Mouse (Mus musculus) MEL (cell line): ENCODE measurements at regions not wholly inside any gene's neighbourhood (a gene's known extent, or its start where the extent isn't known, plus 50 kb on each side); places are given as distances from the start of the nearest gene placed in this dataset.

Experiments
- DNase-seq: peaks from one replicate; pipeline ENCODE4 v3.0.0; 2011; ENCODE audit warnings: low read depth, low spot score
- H3K27ac ChIP-seq: 2 replicates; pipeline ENCODE4 v1.5.1; 2012; ENCODE audit warnings: low read depth, mild to moderate bottlenecking, control low read depth, low read length, moderate library complexity; ENCODE audit not compliant: control insufficient read depth
- H3K27me3 ChIP-seq, 2 experiments: fragments of 150-350 bp in 1 of 2; sonication (generic) in 1 of 2; 2 replicates each; pipeline ENCODE4 v1.6.1; 2012; ENCODE audit warnings: low read length in 2 of 2, mild to moderate bottlenecking in 2 of 2, improper control_type of control experiment in 1 of 2, moderate library complexity in 1 of 2; ENCODE audit not compliant: insufficient read depth in 2 of 2, control insufficient read depth in 1 of 2
- H3K36me3 ChIP-seq, 2 experiments: 2 replicates each; pipeline ENCODE4 v1.6.1; 2012 to 2014; ENCODE audit warnings: low read length in 2 of 2, improper control_type of control experiment in 1 of 2, inconsistent platforms in 1 of 2, mild to moderate bottlenecking in 1 of 2; ENCODE audit not compliant: insufficient read depth in 2 of 2, control insufficient read depth in 1 of 2
- H3K4me1 ChIP-seq, 2 experiments: fragments of 150-350 bp in 1 of 2; sonication (generic) in 1 of 2; 2 replicates each; pipeline ENCODE4 v1.6.1; 2012; ENCODE audit warnings: low read length in 2 of 2, improper control_type of control experiment in 1 of 2, mild to moderate bottlenecking in 1 of 2; ENCODE audit not compliant: insufficient read depth in 2 of 2, control insufficient read depth in 1 of 2
- H3K4me3 ChIP-seq, 2 experiments: fragments of 150-350 bp in 1 of 2; sonication (generic) in 1 of 2; 2 replicates each; pipeline ENCODE4 v1.5.1; 2012; ENCODE audit warnings: low read depth in 2 of 2, low read length in 2 of 2, mild to moderate bottlenecking in 2 of 2, moderate library complexity in 2 of 2, control low read depth in 1 of 2, improper control_type of control experiment in 1 of 2; ENCODE audit not compliant: control insufficient read depth in 1 of 2, insufficient read depth in 1 of 2
- H3K79me2 ChIP-seq: 2 replicates; pipeline ENCODE4 v1.6.1; 2012; ENCODE audit warnings: mild to moderate bottlenecking, low read length, moderate library complexity; ENCODE audit not compliant: control insufficient read depth, poor library complexity, insufficient read depth
- H3K9ac ChIP-seq: 2 replicates; pipeline ENCODE4 v1.6.1; 2012; ENCODE audit warnings: low read depth, mild to moderate bottlenecking, control low read depth, low read length, moderate library complexity; ENCODE audit not compliant: control insufficient read depth, poor library complexity, severe bottlenecking
- H3K9me3 ChIP-seq: fragments of 150-350 bp; sonication (generic); replicated peaks from 2 replicates; pipeline ENCODE4 v1.6.1; 2012; ENCODE audit warnings: mild to moderate bottlenecking, low read length, improper control_type of control experiment, moderate library complexity; ENCODE audit not compliant: insufficient read depth
- BHLHE40 ChIP-seq: IDR thresholded peaks from 2 replicates; pipeline ENCODE4 v1.6.1; 2012; ENCODE audit warnings: low read depth, mild to moderate bottlenecking, inconsistent platforms, low read length, improper control_type of control experiment, borderline replicate concordance
- CHD1 ChIP-seq: IDR thresholded peaks from 2 replicates; pipeline ENCODE4 v1.6.1; 2012; ENCODE audit warnings: low read depth, mild to moderate bottlenecking, inconsistent platforms, low read length, improper control_type of control experiment
- CTCF ChIP-seq, 3 experiments: IDR thresholded peaks in 2 of 3; conservative IDR thresholded peaks in 1 of 3; 2 replicates each; pipeline ENCODE4 v1.5.1; 2011 to 2012; ENCODE audit warnings: low read length in 3 of 3, low read depth in 2 of 3, mild to moderate bottlenecking in 2 of 3, improper control_type of control experiment in 1 of 3, inconsistent platforms in 1 of 3, mixed read lengths in 1 of 3, moderate library complexity in 1 of 3; ENCODE audit not compliant: control insufficient read depth in 1 of 3, insufficient read depth in 1 of 3, poor library complexity in 1 of 3, severe bottlenecking in 1 of 3
- E2F4 ChIP-seq: IDR thresholded peaks from 2 replicates; pipeline ENCODE4 v1.6.1; 2011; ENCODE audit warnings: low read depth, low read length, improper control_type of control experiment, borderline replicate concordance
- ELF1 ChIP-seq: IDR thresholded peaks from 2 replicates; pipeline ENCODE4 v1.6.1; 2014; ENCODE audit warnings: low read depth, mild to moderate bottlenecking, inconsistent platforms, low read length, improper control_type of control experiment, moderate library complexity
- EP300 ChIP-seq, 2 experiments: IDR thresholded peaks; 2 replicates each; pipeline ENCODE4 v1.6.1; 2011; ENCODE audit warnings: improper control_type of control experiment in 2 of 2, low read length in 2 of 2, low read depth in 1 of 2, mild to moderate bottlenecking in 1 of 2
- GABPA ChIP-seq: IDR thresholded peaks from 2 replicates; pipeline ENCODE4 v1.6.1; 2012; ENCODE audit warnings: low read depth, mild to moderate bottlenecking, inconsistent platforms, low read length, improper control_type of control experiment, moderate library complexity
- GATA1 ChIP-seq: IDR thresholded peaks from 2 replicates; pipeline ENCODE4 v1.6.1; 2011; ENCODE audit warnings: low read depth, low read length, improper control_type of control experiment
- HCFC1 ChIP-seq: IDR thresholded peaks from 2 replicates; pipeline ENCODE4 v1.6.1; 2012; ENCODE audit warnings: low read depth, mild to moderate bottlenecking, inconsistent platforms, low read length, improper control_type of control experiment, moderate library complexity
- KAT2A ChIP-seq: conservative IDR thresholded peaks from 2 replicates; pipeline ENCODE4 v1.6.1; 2012; ENCODE audit warnings: low read depth, low read length, improper control_type of control experiment, inconsistent platforms
- MAFK ChIP-seq: IDR thresholded peaks from 2 replicates; pipeline ENCODE4 v1.6.1; 2011; ENCODE audit warnings: low read depth, mild to moderate bottlenecking, low read length, improper control_type of control experiment, borderline replicate concordance
- MAX ChIP-seq: IDR thresholded peaks from 2 replicates; pipeline ENCODE4 v1.6.1; 2011; ENCODE audit warnings: low read length, improper control_type of control experiment
- MEF2A ChIP-seq: IDR thresholded peaks from 2 replicates; pipeline ENCODE4 v1.6.1; 2014; ENCODE audit warnings: low read depth, mild to moderate bottlenecking, inconsistent platforms, low read length, improper control_type of control experiment; ENCODE audit not compliant: poor library complexity, insufficient replicate concordance, severe bottlenecking; ENCODE audit errors: extremely low read depth
- MYC ChIP-seq: IDR thresholded peaks from 2 replicates; pipeline ENCODE4 v1.6.1; 2011; ENCODE audit warnings: low read depth, mild to moderate bottlenecking, low read length, improper control_type of control experiment, moderate library complexity
- NELFE ChIP-seq: IDR thresholded peaks from 2 replicates; pipeline ENCODE4 v1.6.1; 2011; ENCODE audit warnings: low read depth, low read length, improper control_type of control experiment
- NRF1 ChIP-seq: IDR thresholded peaks from 2 replicates; pipeline ENCODE4 v1.6.1; 2014; ENCODE audit warnings: low read depth, mild to moderate bottlenecking, inconsistent platforms, low read length, improper control_type of control experiment, moderate library complexity; ENCODE audit not compliant: poor library complexity, insufficient read depth, severe bottlenecking
- POLR2A ChIP-seq, 2 experiments: IDR thresholded peaks; 2 replicates each; pipeline ENCODE4 v1.6.1; 2011 to 2012; ENCODE audit warnings: low read length in 2 of 2, mild to moderate bottlenecking in 2 of 2, control low read depth in 1 of 2, improper control_type of control experiment in 1 of 2, low read depth in 1 of 2, moderate library complexity in 1 of 2; ENCODE audit not compliant: control insufficient read depth in 1 of 2, insufficient read depth in 1 of 2, poor library complexity in 1 of 2
- POLR2AphosphoS2 ChIP-seq: IDR thresholded peaks from 2 replicates; pipeline ENCODE4 v1.6.1; 2011; ENCODE audit warnings: low read length, improper control_type of control experiment
- RAD21 ChIP-seq: IDR thresholded peaks from 2 replicates; pipeline ENCODE4 v1.6.1; 2011; ENCODE audit warnings: mild to moderate bottlenecking, low read depth, low read length, improper control_type of control experiment
- TAL1 ChIP-seq: IDR thresholded peaks from 2 replicates; pipeline ENCODE4 v1.6.1; 2012; ENCODE audit warnings: mild to moderate bottlenecking, inconsistent platforms, low read length, moderate library complexity, mixed read lengths
- TCF12 ChIP-seq: IDR thresholded peaks from 2 replicates; pipeline ENCODE4 v1.6.1; 2014; ENCODE audit warnings: low read depth, mild to moderate bottlenecking, inconsistent platforms, low read length, improper control_type of control experiment, moderate library complexity
- UBTF ChIP-seq: IDR thresholded peaks from 2 replicates; pipeline ENCODE4 v1.6.1; 2012; ENCODE audit warnings: low read depth, mild to moderate bottlenecking, inconsistent platforms, low read length, improper control_type of control experiment, moderate library complexity, borderline replicate concordance; ENCODE audit not compliant: insufficient read depth
- USF1 ChIP-seq: IDR thresholded peaks from 2 replicates; pipeline ENCODE4 v1.6.1; 2014; ENCODE audit warnings: low read depth, mild to moderate bottlenecking, inconsistent platforms, low read length, improper control_type of control experiment, moderate library complexity
- USF2 ChIP-seq, 2 experiments: IDR thresholded peaks; 2 replicates each; pipeline ENCODE4 v1.6.1; 2011 to 2012; ENCODE audit warnings: improper control_type of control experiment in 2 of 2, low read length in 2 of 2, borderline replicate concordance in 1 of 2, inconsistent platforms in 1 of 2, low read depth in 1 of 2, mild to moderate bottlenecking in 1 of 2; ENCODE audit not compliant: insufficient read depth in 1 of 2
- ZKSCAN1 ChIP-seq: IDR thresholded peaks from 2 replicates; pipeline ENCODE4 v1.6.1; 2012; ENCODE audit warnings: low read depth, mild to moderate bottlenecking, inconsistent platforms, low read length, improper control_type of control experiment, moderate library complexity
- ZNF384 ChIP-seq: IDR thresholded peaks from 2 replicates; pipeline ENCODE4 v1.6.1; 2012; ENCODE audit warnings: low read depth, mild to moderate bottlenecking, inconsistent platforms, low read length, improper control_type of control experiment

GRCm38 (mm10) chr11:84611625-84611879 lies 86.2 kb upstream of the Lhx1 start:
- Histone ChIP-seq H3K9ac (no peak overlapping the region), H3K4me3 (no peak overlapping the region), H3K27ac (no peak overlapping the region), H3K9me3 (no peaks in the 10 kb centered on the region), H3K36me3 (peaks cover 0 to 10% of the 10 kb centered on the region in 2 experiments; a peak in 2 of 4 replicates), H3K4me1 (peaks cover 6 to 15% of the 10 kb centered on the region in 2 experiments), H3K79me2 (no peaks in the 10 kb centered on the region), H3K27me3 (peaks cover 0 to 1% of the 10 kb centered on the region in 2 experiments; a peak in 2 of 4 replicates)
- peak; percentile 20 for DNase-seq
- TF ChIP-seq MEF2A (no peak), ELF1 (no peak), USF2 (IDR thresholded peaks at IDR 0.05; ENCODE audit: borderline replicate concordance in 1 of 2, insufficient read depth in 1 of 2, low read depth in 1 of 2, low read length in 2 of 2) (no peak), POLR2A (IDR thresholded peaks at IDR 0.05; ENCODE audit: control insufficient read depth in 1 of 2, insufficient read depth in 1 of 2, low read depth in 1 of 2, low read length in 2 of 2, poor library complexity in 1 of 2) (no peak), GABPA (no peak), ZKSCAN1 (no peak), KAT2A (no peak), NRF1 (no peak), CTCF (IDR thresholded peaks at IDR 0.05 in 2 of 3, conservative IDR thresholded peaks at IDR 0.05 in 1 of 3; ENCODE audit: control insufficient read depth in 1 of 3, insufficient read depth in 1 of 3, low read depth in 2 of 3, low read length in 3 of 3, poor library complexity in 1 of 3, severe bottlenecking in 1 of 3) (no peak), ZNF384 (no peak), GATA1 (no peak), TAL1 (no peak), POLR2AphosphoS2 (no peak), CHD1 (no peak), USF1 (no peak), BHLHE40 (no peak), EP300 (IDR thresholded peaks at IDR 0.05; ENCODE audit: low read depth in 1 of 2, low read length in 2 of 2) (no peak)

GRCm38 (mm10) chr11:84610774-84611624 lies 85.7 kb upstream of the Lhx1 start:
- H3K27me3 ChIP-seq = peaks cover 2 to 3% of the 10 kb centered on the region in 2 experiments; a peak in 3 of 4 replicates
- TF ChIP-seq CTCF (IDR thresholded peaks at IDR 0.05 in 2 of 3, conservative IDR thresholded peaks at IDR 0.05 in 1 of 3; ENCODE audit: control insufficient read depth in 1 of 3, insufficient read depth in 1 of 3, low read depth in 2 of 3, low read length in 3 of 3, poor library complexity in 1 of 3, severe bottlenecking in 1 of 3) (no peak), UBTF (no peak), E2F4 (no peak), USF1 (no peak), ZNF384 (no peak), RAD21 (no peak), MYC (no peak), ELF1 (no peak), MAX (no peak), HCFC1 (no peak), BHLHE40 (no peak), MAFK (no peak), NELFE (no peak), ZKSCAN1 (no peak), CHD1 (no peak), TCF12 (no peak)
- TF ChIP-seq, all 39 proteins: peak for 0
- H3K27ac ChIP-seq = no peak overlapping the region
- no peak overlapping the region for H3K9ac ChIP-seq
- H3K4me1 ChIP-seq = peaks cover 6 to 15% of the 10 kb centered on the region in 2 experiments
- H3K9me3 ChIP-seq = no peaks in the 10 kb centered on the region
- H3K36me3 ChIP-seq = peaks cover 0 to 10% of the 10 kb centered on the region in 2 experiments; a peak in 2 of 4 replicates
- no peaks in the 10 kb centered on the region for H3K79me2 ChIP-seq
- no peak for DNase-seq
- no peak overlapping the region for H3K4me3 ChIP-seq
